Mouse (Mus musculus) frontal cortex, adult (tissue): ENCODE measurements at regions not wholly inside any gene's neighbourhood (a gene's known extent, or its start where the extent isn't known, plus 50 kb on each side); places are given as distances from the start of the nearest gene placed in this dataset.

Source experiments
- ATAC-seq: cut with Nextera tagmentation; 2 replicates; pipeline ENCODE4 v1.9.2; 2017; ENCODE audit warnings: mild to moderate bottlenecking, moderate library complexity, mixed read lengths; ENCODE audit not compliant: low TSS enrichment

DNA sequence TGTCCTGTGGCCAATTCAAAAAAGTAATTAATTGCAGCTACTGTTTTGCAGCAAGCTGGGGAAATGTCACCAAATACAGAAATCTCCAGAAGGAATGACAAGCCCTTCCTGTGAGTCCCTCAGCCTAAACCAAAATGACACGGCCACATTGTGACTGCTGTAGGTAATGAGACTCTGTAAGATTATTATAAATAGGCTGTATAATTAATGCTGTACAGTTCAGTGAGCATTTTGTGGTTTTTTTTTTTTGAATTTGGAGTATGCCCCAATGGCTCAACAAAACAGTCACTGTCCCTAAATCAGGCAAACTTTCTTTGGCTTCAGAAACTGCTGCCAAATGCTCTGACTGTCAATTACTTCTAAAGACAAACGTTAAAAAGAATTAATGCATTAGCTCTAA is 615.9 kb upstream of the Sema6d start:
- no peak for ATAC-seq

DNA sequence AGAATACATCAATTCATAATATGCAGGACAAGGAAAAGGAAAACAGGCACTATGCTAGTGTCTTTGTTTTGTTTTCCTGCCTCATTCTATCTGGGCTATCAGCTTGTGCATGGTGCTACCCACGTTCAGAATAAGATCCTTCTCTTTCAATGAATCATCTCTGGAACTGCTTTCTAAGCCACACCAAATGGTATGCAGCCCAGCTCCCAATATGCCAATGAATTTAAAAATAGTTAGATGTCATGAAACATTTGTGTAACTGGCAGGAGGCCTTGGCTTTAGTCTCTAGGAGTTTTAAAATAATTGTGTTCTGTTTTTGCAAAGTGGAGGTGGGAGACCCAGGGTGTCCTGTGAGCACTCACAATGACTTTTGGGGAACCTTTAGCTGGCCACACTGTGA is 603.1 kb upstream of the Sema6d start:
- peak; percentile 81 for ATAC-seq

DNA sequence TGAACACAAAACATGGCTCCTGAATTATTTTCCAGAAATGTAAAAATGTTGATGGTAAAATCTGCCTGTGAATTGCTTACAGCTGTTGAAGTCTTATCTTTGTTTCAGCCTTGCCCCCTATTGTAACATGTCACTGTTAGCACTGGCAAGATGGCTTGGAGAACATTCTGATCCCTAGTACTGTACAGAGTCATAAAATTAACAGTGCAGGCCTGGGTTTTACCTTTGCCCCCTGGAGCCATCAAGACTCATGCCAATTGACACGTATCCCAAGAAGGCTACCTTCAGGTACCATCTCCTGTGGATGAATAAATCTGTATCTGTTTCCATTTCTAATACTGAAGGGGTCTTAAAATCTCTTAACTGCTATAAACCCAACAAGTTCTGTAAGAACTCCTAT is 583.6 kb upstream of the Sema6d start:
- ATAC-seq, result no peak

DNA sequence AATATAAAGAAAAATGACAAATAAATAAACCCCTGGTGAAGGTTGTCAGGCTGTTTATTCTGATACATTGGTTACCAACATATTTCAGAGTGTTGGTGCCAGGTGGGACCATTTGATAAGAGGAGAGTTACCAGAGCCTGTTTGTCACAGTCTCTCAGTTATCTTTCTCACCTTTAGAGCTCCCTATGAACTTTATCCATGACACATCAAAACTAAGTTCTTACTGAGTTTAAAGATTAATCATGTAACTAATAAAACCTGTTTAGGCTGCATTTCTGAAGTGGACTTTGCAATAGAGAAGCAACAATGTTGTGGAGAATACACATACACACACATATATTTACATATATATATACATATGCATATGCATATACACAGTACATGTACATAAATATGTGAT is 582.7 kb upstream of the Sema6d start:
- no peak for ATAC-seq

DNA sequence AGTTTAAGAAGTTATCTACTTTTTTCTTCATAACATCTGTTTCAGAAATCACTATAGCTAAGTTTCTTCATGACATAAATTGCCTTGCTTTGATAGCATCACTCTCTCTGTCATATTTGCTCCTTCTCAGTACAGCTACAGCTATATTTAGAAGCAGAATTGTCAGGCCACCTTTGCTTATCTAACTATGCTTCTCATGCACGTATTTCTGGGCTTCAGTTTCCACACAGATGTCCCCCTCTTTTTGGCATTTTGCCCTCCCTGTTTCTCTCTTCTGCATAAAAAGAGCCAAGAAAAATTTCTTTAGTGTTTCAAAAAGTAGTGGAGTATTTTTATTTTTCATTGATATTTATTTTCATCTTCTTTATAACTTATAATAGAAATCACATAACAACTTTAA is 560.9 kb upstream of the Sema6d start:
- no peak for ATAC-seq

DNA sequence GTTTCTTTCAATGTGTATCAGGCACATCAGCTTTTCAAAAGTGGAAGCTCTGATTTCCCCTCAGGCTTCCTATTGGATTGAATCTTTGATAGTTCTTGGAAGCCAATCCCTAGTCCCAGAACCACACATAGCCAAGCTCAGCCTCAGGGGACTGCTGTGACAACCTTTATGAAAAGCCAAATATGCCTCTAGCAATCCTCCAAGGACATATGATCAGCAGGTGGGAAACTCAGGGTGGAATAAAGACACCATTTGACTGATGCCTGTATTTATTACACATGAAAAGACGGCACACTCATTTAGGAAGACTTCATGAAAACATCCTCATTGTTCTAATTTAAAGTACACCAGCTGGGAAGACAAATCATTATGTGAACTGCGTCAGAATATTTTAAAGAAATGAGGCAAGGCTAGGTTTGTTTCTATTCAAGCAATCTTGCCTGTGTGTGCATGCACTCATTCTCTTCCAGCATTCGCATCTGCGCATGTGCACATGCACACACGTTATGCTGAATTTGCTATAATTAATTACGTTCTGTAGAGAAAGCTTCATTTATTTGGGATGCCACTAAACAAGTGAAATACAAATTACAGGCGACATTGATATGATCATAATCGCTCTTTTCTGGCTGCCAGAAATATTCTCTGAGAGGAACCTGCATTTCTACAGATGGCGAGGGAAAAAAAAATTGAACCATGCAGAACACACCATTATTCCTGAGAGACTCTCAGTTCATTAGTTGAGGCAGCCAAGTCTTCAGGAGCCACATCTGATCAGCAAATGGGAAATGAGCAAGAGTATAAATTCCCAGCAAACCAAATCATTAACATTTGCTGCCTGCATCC is 556.6 kb upstream of the Sema6d start:
- peak; percentile 69 for ATAC-seq

DNA sequence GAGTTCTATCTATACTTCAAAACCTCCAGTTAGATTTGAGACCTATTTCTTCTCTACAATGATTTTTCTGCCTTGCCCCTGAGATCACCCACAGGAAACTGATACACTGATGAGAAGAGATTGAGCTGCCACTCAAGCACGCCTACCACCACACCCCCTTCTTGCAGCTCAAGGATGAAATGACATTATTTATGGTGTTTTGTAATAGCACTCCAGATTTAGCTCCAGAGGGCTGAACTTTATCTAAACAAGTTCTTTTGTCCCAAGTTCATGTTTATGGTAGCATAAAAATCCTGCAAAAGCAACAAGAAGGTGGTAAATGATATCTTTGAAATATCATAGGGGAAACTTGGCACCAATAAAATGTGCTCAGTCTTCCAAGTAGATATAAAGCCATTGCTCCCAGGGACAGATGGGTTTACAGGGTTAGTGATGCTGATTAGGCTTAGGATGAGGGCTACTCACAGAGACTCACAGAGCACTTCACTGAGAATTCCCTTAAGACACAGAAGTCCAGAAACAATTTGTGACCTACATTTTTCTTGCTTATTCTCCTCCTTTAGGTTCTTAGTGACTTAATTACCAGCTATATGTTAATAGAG is 538.4 kb upstream of the Sema6d start:
- no peak for ATAC-seq

DNA sequence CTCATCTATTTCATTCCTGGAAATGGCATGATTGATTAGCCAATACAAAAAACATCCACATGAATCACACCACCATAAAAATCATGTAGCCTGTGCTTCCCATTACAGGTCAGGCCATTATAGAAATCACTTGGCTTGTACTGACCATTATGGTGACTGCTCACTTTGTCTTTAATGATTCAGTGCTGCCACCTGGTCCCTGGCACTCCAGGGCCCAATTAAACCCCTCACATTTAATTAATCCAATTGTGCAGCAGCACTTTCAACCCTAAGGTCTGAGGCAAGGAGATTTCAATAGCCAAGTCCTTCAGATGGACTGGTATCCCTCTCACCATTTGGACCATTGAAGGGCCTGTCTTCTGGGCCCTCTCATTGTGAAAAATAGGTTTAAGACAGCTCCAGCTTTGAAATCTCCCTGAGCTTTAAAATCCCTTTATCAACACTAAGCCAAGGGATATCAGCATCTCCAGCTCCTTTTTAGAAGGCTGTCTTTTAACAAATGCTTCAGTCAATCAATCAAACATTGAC is 531.6 kb upstream of the Sema6d start:
- no peak for ATAC-seq
